Mouse (Mus musculus) C2C12 (cell line): ENCODE data around the gene Vipr1. TPM values are rescaled to one million over a fixed set of nuclear protein-coding genes. Genes with fewer than 3 reads are reported as not detected.

Experiments used
- H3K27me3 ChIP-seq: one replicate; pipeline ENCODE4 v1.6.1; 2011; ENCODE audit not compliant: control insufficient read depth, insufficient read depth, insufficient read length
- H3K36me3 ChIP-seq: one replicate; pipeline ENCODE4 v1.6.1; 2011; ENCODE audit not compliant: control insufficient read depth, insufficient read depth
- H3K4me3 ChIP-seq: one replicate; pipeline ENCODE4 v1.5.1; 2011; ENCODE audit warnings: mild to moderate bottlenecking, control low read depth; ENCODE audit not compliant: poor library complexity, insufficient read depth, severe bottlenecking
- H3K79me2 ChIP-seq: one replicate; pipeline ENCODE4 v1.6.1; 2011; ENCODE audit not compliant: control insufficient read depth, insufficient read depth
- H3K79me3 ChIP-seq: one replicate; pipeline ENCODE4 v1.6.1; 2011; ENCODE audit warnings: low read depth, control low read depth
- H3ac ChIP-seq: one replicate; pipeline ENCODE3; 2011; ENCODE audit warnings: low read depth; ENCODE audit not compliant: control insufficient read depth, insufficient read length
- CEBPB ChIP-seq: IDR thresholded peaks from one replicate; pipeline ENCODE4 v1.6.1; 2011; ENCODE audit warnings: low read depth, mild to moderate bottlenecking, control low read depth, moderate library complexity
- CTCF ChIP-seq: IDR thresholded peaks from one replicate; pipeline ENCODE4 v1.5.1; 2011; ENCODE audit not compliant: control insufficient read depth, insufficient read depth, insufficient read length
- FOSL1 ChIP-seq: IDR thresholded peaks from one replicate; pipeline ENCODE4 v1.8.0; 2011; ENCODE audit warnings: mild to moderate bottlenecking, low read length; ENCODE audit not compliant: poor library complexity, insufficient read depth, severe bottlenecking
- MAX ChIP-seq: IDR thresholded peaks from one replicate; pipeline ENCODE4 v1.6.1; 2011; ENCODE audit warnings: mild to moderate bottlenecking, control low read depth
- MYOD1 ChIP-seq: IDR thresholded peaks from one replicate; pipeline ENCODE4 v1.6.1; 2011; ENCODE audit warnings: low read depth; ENCODE audit not compliant: control insufficient read depth, insufficient read length
- MYOG ChIP-seq: IDR thresholded peaks from one replicate; pipeline ENCODE4 v1.6.1; 2011; ENCODE audit not compliant: control insufficient read depth, insufficient read length; ENCODE audit errors: extremely low read depth
- USF1 ChIP-seq: IDR thresholded peaks from one replicate; pipeline ENCODE4 v1.6.1; 2011; ENCODE audit warnings: low read depth, mild to moderate bottlenecking, control low read depth, moderate library complexity
- polyA plus RNA-seq: library from polyadenylated mRNA; unstranded; fragments of >200 nt; fragmentation: generic; extraction: Trizol; gene quantifications from one replicate; pipeline ENCODE4 v1.2.1, GENCODE M21; 2012; ENCODE audit warnings: missing spikeins

Vipr1 gene
- polyA plus RNA-seq, 1 experiment, result 0.19 TPM

DNA sequence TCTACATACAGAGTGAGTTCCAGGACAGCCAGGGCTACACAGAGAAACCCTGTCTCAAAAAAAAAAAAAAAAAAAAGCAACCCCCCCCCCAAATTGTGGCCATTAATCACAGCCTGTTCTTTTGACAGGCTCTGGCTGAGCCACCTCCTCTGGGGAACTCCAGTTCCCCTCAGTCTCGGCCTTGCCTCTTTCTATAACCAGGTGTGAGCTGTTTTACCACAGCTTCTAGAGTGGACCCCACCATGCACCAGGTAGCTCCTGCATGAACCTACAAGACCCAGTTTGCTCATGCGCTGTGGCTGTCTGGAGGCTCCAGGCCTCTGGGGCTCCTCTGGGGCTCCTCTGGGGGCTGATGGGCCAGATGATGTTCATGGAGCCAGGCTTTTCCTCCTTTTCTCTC is 33.0 kb downstream of the Vipr1 start:
- Histone ChIP-seq H3K79me2 (no peaks in the 10 kb centered on the region), H3K4me3 (no peak overlapping the region), H3K79me3 (no peaks in the 10 kb centered on the region), H3ac (no peak overlapping the region), H3K27me3 (no peaks in the 10 kb centered on the region), H3K36me3 (no peaks in the 10 kb centered on the region)
- no peak for TF ChIP-seq CEBPB
- TF ChIP-seq MYOD1, result no peak
- no peak for TF ChIP-seq CTCF
- TF ChIP-seq MYOG, result no peak
- TF ChIP-seq MAX, result no peak
- no peak for TF ChIP-seq USF1
- TF ChIP-seq FOSL1, result no peak

DNA sequence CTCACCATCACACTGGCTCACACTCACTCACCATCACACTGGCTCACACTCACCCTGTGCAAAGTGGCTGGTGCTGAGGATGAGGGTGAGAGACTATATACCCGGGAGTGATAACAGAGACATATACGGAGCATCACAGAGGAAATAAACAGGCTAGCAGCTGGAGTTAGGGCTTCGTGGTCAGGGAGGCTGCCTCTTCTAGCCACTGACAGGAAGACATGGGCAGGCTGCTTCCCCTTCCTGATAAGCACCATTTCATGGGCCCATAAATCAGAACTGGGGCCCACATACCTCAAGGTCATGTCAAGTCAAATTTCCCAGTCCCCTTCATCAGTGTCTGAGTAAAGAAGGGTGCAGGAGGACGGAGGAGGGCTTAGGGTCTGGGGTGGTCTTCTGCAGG is 34.6 kb downstream of the Vipr1 start:
- Histone ChIP-seq H3K36me3 (no peaks in the 10 kb centered on the region), H3ac (no peak overlapping the region), H3K79me2 (no peaks in the 10 kb centered on the region), H3K27me3 (no peaks in the 10 kb centered on the region), H3K79me3 (no peaks in the 10 kb centered on the region), H3K4me3 (no peak overlapping the region)
- TF ChIP-seq MAX (no peak), MYOG (no peak)

- Histone ChIP-seq H3ac (no peak overlapping the region), H3K36me3 (no peaks in the 10 kb centered on the region), H3K79me2 (no peaks in the 10 kb centered on the region), H3K4me3 (no peak overlapping the region), H3K27me3 (no peaks in the 10 kb centered on the region), H3K79me3 (no peaks in the 10 kb centered on the region)
- no peak for TF ChIP-seq MYOD1
- TF ChIP-seq CTCF, result no peak
- no peak for TF ChIP-seq CEBPB
- no peak for TF ChIP-seq MYOG
- no peak for TF ChIP-seq MAX
- no peak for TF ChIP-seq FOSL1
- no peak for TF ChIP-seq USF1
Measured at GRCm38 (mm10) chr9:121677476-121677875, 35.0 kb downstream of the Vipr1 start.

GRCm38 (mm10) chr9:121679549-121679948 is 37.0 kb downstream of the Vipr1 start:
- Histone ChIP-seq H3K79me3 (no peaks in the 10 kb centered on the region), H3K79me2 (no peaks in the 10 kb centered on the region), H3K27me3 (no peaks in the 10 kb centered on the region), H3K4me3 (no peak overlapping the region), H3ac (no peak overlapping the region), H3K36me3 (peaks cover 4% of the 10 kb centered on the region)
- no peak for TF ChIP-seq CEBPB
- TF ChIP-seq CTCF, result peak; percentile 73

DNA sequence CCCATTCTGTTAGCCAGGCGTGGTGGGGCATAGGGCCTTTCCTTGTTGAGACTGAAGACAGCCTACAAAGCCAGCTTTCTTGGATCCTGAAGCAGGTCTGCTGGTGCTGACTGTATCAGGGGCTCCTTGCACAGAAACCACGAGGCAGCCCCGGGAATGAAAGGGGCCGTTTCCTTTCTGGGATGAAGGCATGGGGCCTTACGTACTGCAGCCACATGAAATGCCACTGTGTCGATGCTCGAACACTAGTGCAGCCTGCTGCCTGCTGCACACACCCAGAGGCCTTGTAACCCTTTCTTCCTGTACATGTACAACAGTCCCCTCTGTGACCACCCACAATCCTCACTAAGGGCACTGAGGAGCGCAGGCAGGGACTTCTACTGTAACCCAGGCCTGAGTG is 38.7 kb downstream of the Vipr1 start:
- no peak overlapping the region for H3ac ChIP-seq
- TF ChIP-seq USF1, result no peak
- no peak for TF ChIP-seq CTCF
- TF ChIP-seq MYOD1, result no peak
- TF ChIP-seq FOSL1, result no peak
- TF ChIP-seq CEBPB, result no peak
- no peak for TF ChIP-seq MYOG
- no peak for TF ChIP-seq MAX
- no peak overlapping the region for H3K4me3 ChIP-seq
- no peaks in the 10 kb centered on the region for H3K79me3 ChIP-seq
- peaks cover 4% of the 10 kb centered on the region for H3K36me3 ChIP-seq
- H3K79me2 ChIP-seq, result no peaks in the 10 kb centered on the region
- H3K27me3 ChIP-seq, result no peaks in the 10 kb centered on the region

GRCm38 (mm10) chr9:121682037-121682680 is 39.6 kb downstream of the Vipr1 start:
- Histone ChIP-seq H3K4me3 (no peak overlapping the region), H3K79me3 (no peaks in the 10 kb centered on the region)
- TF ChIP-seq USF1 (no peak), FOSL1 (no peak), CEBPB (no peak), MAX (no peak)

DNA sequence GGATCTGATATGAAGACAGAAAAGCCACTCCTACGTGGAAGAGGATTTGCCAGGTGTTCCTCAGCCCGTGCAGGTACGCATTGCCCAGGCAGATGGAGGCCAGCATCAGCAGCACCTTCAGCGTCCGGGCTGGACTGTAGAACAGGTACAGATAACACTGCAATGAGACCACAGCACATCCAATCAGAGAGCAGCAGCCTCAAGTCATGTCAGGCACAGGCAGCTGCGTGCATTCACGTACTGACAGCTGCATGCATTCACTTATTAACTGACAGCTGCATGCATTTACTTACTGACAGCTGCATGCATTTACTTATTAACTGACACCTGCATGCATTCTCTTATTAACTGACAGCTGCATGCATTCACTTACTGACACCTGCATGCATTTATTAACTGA is 42.2 kb downstream of the Vipr1 start:
- Histone ChIP-seq H3K36me3 (peaks cover 13% of the 10 kb centered on the region), H3K79me2 (no peaks in the 10 kb centered on the region), H3K27me3 (no peaks in the 10 kb centered on the region), H3K79me3 (no peaks in the 10 kb centered on the region), H3K4me3 (no peak overlapping the region), H3ac (no peak overlapping the region)
- no peak for TF ChIP-seq MAX
- no peak for TF ChIP-seq MYOG
- no peak for TF ChIP-seq CTCF
- TF ChIP-seq MYOD1, result no peak
- no peak for TF ChIP-seq USF1
- no peak for TF ChIP-seq FOSL1
- no peak for TF ChIP-seq CEBPB

More at GRCm38 (mm10) chr9:121682037-121682680, 39.6 kb downstream of the Vipr1 start:
- peaks cover 4% of the 10 kb centered on the region for H3K36me3 ChIP-seq
- no peaks in the 10 kb centered on the region for H3K79me2 ChIP-seq
- H3ac ChIP-seq, result no peak overlapping the region
- H3K27me3 ChIP-seq, result no peaks in the 10 kb centered on the region
